Mouse (Mus musculus) bone marrow, adult 2 months (tissue): ENCODE measurements around the gene Pmepa1.

ENCODE experiments used
- CTCF ChIP-seq: fragments of 200-500 bp; IDR thresholded peaks from 2 replicates; pipeline ENCODE4 v1.5.1; 2011; ENCODE audit warnings: low read length, control low read depth; ENCODE audit not compliant: control insufficient read depth, insufficient read depth
- POLR2A ChIP-seq: fragments of 200-500 bp; IDR thresholded peaks from 2 replicates; pipeline ENCODE4 v1.6.1; 2011; ENCODE audit warnings: low read depth, mild to moderate bottlenecking, control low read depth, low read length, borderline replicate concordance; ENCODE audit not compliant: control insufficient read depth

- no peak for TF ChIP-seq CTCF
- no peak for TF ChIP-seq POLR2A
Observed at GRCm38 (mm10) chr2:173272354-173272900, 3.9 kb downstream of the Pmepa1 start.
